8 mouse cellular contexts compared by ENCODE assay signal in genomic region chr2:21205831-21206159, GRCm38 (mm10). TPM values are rescaled to one million over a fixed set of nuclear protein-coding genes. Genes with fewer than 3 reads are reported as not detected.
DNase-seq lines count a peak whose midpoint lies in the region; ATAC-seq and TF ChIP-seq lines count a peak whose summit lies in the region.

No protein-coding gene starts in this region.

- peak; percentile 93 for ATAC-seq in kidney, embryonic 15.5 days (replicated peaks; ENCODE audit: low FRiP score)
- ATAC-seq in inflammation-experienced regulatory T-cells, adult 6 months, result peak; percentile 53
- peak; percentile 93 for ATAC-seq in midbrain, embryonic 16.5 days

- peak overlapping the region; percentile 59 for H3K4me3 ChIP-seq in kidney, embryonic 15.5 days (replicated peaks)
- H3K4me3 ChIP-seq in cortical plate, adult 2 months (ENCODE audit: insufficient read depth, low read length), result peak overlapping the region; percentile 67
- peak overlapping the region; percentile 53 for H3K4me3 ChIP-seq in midbrain, embryonic 16.5 days (ENCODE audit: low read depth, low read length)

- TF ChIP-seq CTCF in cortical plate, adult 2 months (IDR thresholded peaks at IDR 0.05; ENCODE audit: extremely low read depth, insufficient read depth, low read length), result no peak

- no peaks in the 10 kb centered on the region for H3K36me3 ChIP-seq in kidney, embryonic 15.5 days
- H3K36me3 ChIP-seq in midbrain, embryonic 16.5 days (ENCODE audit: control insufficient read depth, insufficient read depth, low read length), result no peaks in the 10 kb centered on the region

- no peak for TF ChIP-seq POLR2A in cortical plate, adult 2 months (IDR thresholded peaks at IDR 0.05; ENCODE audit: extremely low read depth, insufficient read depth, low read length)

- no peaks in the 10 kb centered on the region for H3K9me3 ChIP-seq in kidney, embryonic 15.5 days (replicated peaks)
- no peaks in the 10 kb centered on the region for H3K9me3 ChIP-seq in midbrain, embryonic 16.5 days (replicated peaks; ENCODE audit: control insufficient read depth, low read length, poor library complexity, severe bottlenecking)

- peaks cover 7% of the 10 kb centered on the region for H3K4me1 ChIP-seq in kidney, embryonic 15.5 days
- peaks cover 1% of the 10 kb centered on the region; the same call in 1 of the 2 replicates for H3K4me1 ChIP-seq in cortical plate, adult 2 months (ENCODE audit: control insufficient read depth, insufficient read depth, low read length)
- H3K4me1 ChIP-seq in midbrain, embryonic 16.5 days (ENCODE audit: control insufficient read depth, insufficient read depth, low read length), result peaks cover 15% of the 10 kb centered on the region

- under 1% methylated on average over 19 of the region's 19 CpGs for WGBS in kidney, embryonic 15.5 days
- under 1% methylated on average over 19 of the region's 19 CpGs for whole genome bisulfite sequencing in midbrain, embryonic 16.5 days

- H3K27ac ChIP-seq in kidney, embryonic 15.5 days, result peak overlapping the region; percentile 42; the same call in 1 of the 2 replicates
- H3K27ac ChIP-seq in cortical plate, adult 2 months (ENCODE audit: insufficient read depth, low read length), result peak overlapping the region; percentile 24; the same call in 1 of the 2 replicates
- peak overlapping the region; percentile 81 for H3K27ac ChIP-seq in midbrain, embryonic 16.5 days (ENCODE audit: low read length)

- peaks cover 4% of the 10 kb centered on the region; the same call in 1 of the 2 replicates for H3K27me3 ChIP-seq in kidney, embryonic 15.5 days
- H3K27me3 ChIP-seq in midbrain, embryonic 16.5 days (ENCODE audit: control insufficient read depth, insufficient read depth, low read depth, low read length), result no peaks in the 10 kb centered on the region

- peak overlapping the region; percentile 80 for H3K4me2 ChIP-seq in kidney, embryonic 15.5 days
- peak overlapping the region; percentile 54 for H3K4me2 ChIP-seq in midbrain, embryonic 16.5 days (ENCODE audit: low read length)

- DNase-seq in kidney, postnatal 25 days, result no peak
- DNase-seq in adrenal gland, postnatal 10 days, result no peak
- no peak for DNase-seq in thymus, postnatal 4 days
- DNase-seq in urinary bladder, postnatal 14 days (ENCODE audit: low spot score), result no peak

- H3K9ac ChIP-seq in kidney, embryonic 15.5 days, result peak overlapping the region; percentile 40
- peak overlapping the region; percentile 70 for H3K9ac ChIP-seq in midbrain, embryonic 16.5 days (ENCODE audit: low read depth, low read length)

RNA-seq across cellular contexts. Expression of gene Thnsl1, which starts 0.3 kb away (rescaled TPM):
- polyA plus RNA-seq in kidney, embryonic 15.5 days (2015; fragmentation: Nextera tagmentation; extraction: Ambion mirVana), result 7.3 and 8.2 TPM in 2 replicates
- polyA plus RNA-seq in cortical plate, adult 2 months (2012; rRNA removed), result 12.7 and 13.6 TPM in 2 replicates
- polyA plus RNA-seq in inflammation-experienced regulatory T-cells, adult 6 months (2017; shearing (Covaris generic)), result 1 to 10 TPM; 3.7 to 5.2 (median 4.6) TPM
- polyA plus RNA-seq in midbrain, embryonic 16.5 days (2015; fragmentation: Nextera tagmentation; extraction: Ambion mirVana), result 24.5 and 28.3 TPM in 2 replicates
- 1 to 10 TPM; 5.7 to 7.6 TPM for total RNA-seq in adrenal gland, postnatal 10 days (2021)

RNA-seq across cellular contexts. Expression of gene Enkur, which starts 0.6 kb away (rescaled TPM):
- 0.71 TPM in 1 of 2 replicates, not detected in the other for polyA plus RNA-seq in kidney, embryonic 15.5 days (2015; fragmentation: Nextera tagmentation; extraction: Ambion mirVana)
- 3.9 and 4.4 TPM in 2 replicates for polyA plus RNA-seq in cortical plate, adult 2 months (2012; rRNA removed)
- polyA plus RNA-seq in inflammation-experienced regulatory T-cells, adult 6 months (2017; shearing (Covaris generic)), result under 1 TPM in 2 of 3 experiments, not detected in 1; 0.66 to 0.74 TPM
- 5.8 and 8.4 TPM in 2 replicates for polyA plus RNA-seq in midbrain, embryonic 16.5 days (2015; fragmentation: Nextera tagmentation; extraction: Ambion mirVana)
- 1 to 10 TPM; 1.0 to 1.6 TPM for total RNA-seq in adrenal gland, postnatal 10 days (2021)

Comparison
In these comparisons a context has a peak if more than half of its experiments do, and no peak if none do; other contexts are left out.
1. H3K27ac ChIP-seq: peak in every context shown above with its lines; median percentile 81 in midbrain, embryonic 16.5 days; 42 in kidney, embryonic 15.5 days; 24 in cortical plate, adult 2 months.